Mouse (Mus musculus) megakaryocyte progenitor cell, adult 5-6 weeks (primary cell): ENCODE data around the gene Nrip1. TPM values are rescaled to one million over a fixed set of nuclear protein-coding genes. Genes with fewer than 3 reads are reported as not detected.

ENCODE experiments used
- ATAC-seq: replicated peaks from 2 replicates; pipeline ENCODE4 v1.8.0; 2016; ENCODE audit warnings: mild to moderate bottlenecking, moderate TSS enrichment, inconsistent platforms; ENCODE audit not compliant: poor library complexity
- total RNA-seq, 2 experiments: library from RNA; stranded (forward) in 1 of 2; stranded (reverse) in 1 of 2; fragments of 157-497, 149-512 nt in 1 of 2; fragments of 200-1000 nt in 1 of 2; gene quantifications; 2 replicates each; pipeline versions ENCODE4 v1.2.3 to v1.2.4; 2015 to 2017

Gene Nrip1
- total RNA-seq, 2 experiments from 2014 or later, result 11.0 to 24.2 TPM

- peak; percentile 38 for ATAC-seq
These were observed 1.3 kb downstream of the Nrip1 start for GRCm38 (mm10) chr16:76372045-76372940.

- ATAC-seq, result no peak
These were observed 2.1 kb downstream of the Nrip1 start for GRCm38 (mm10) chr16:76371614-76371917.

GRCm38 (mm10) chr16:76370716-76371613, 2.7 kb downstream of the Nrip1 start:
- ATAC-seq, result peak; percentile 12; the same call in 1 of the 2 replicates

GRCm38 (mm10) chr16:76370041-76370715, 3.4 kb downstream of the Nrip1 start:
- ATAC-seq, result peak; percentile 41

GRCm38 (mm10) chr16:76369236-76369635, 4.4 kb downstream of the Nrip1 start:
- no peak for ATAC-seq

- ATAC-seq, result no peak
These were observed 6.2 kb downstream of the Nrip1 start for GRCm38 (mm10) chr16:76367261-76367908.

- ATAC-seq, result peak; percentile 39
These were observed 7.7 kb downstream of the Nrip1 start for GRCm38 (mm10) chr16:76365790-76366406.

GRCm38 (mm10) chr16:76365237-76365636, 8.4 kb downstream of the Nrip1 start:
- ATAC-seq, result no peak

- peak; percentile 54 for ATAC-seq
These were observed 10.0 kb downstream of the Nrip1 start for GRCm38 (mm10) chr16:76363641-76364040.

GRCm38 (mm10) chr16:76362982-76363381, 10.6 kb downstream of the Nrip1 start:
- peak; percentile 61 for ATAC-seq

- no peak for ATAC-seq
These were observed 13.2 kb downstream of the Nrip1 start for GRCm38 (mm10) chr16:76360441-76360840.

- ATAC-seq, result no peak
These were observed 14.9 kb downstream of the Nrip1 start for GRCm38 (mm10) chr16:76358757-76359156.

- no peak for ATAC-seq
These were observed 15.4 kb downstream of the Nrip1 start for GRCm38 (mm10) chr16:76358128-76358748.

- no peak for ATAC-seq
These were observed 16.5 kb downstream of the Nrip1 start for GRCm38 (mm10) chr16:76357155-76357554.

- peak; percentile 29 for ATAC-seq
These were observed 17.6 kb downstream of the Nrip1 start for GRCm38 (mm10) chr16:76355947-76356550.

- ATAC-seq, result 0 out of 2 replicates have a peak, but pooled peaks have one; percentile 29
These were observed 18.4 kb downstream of the Nrip1 start for GRCm38 (mm10) chr16:76355267-76355666.

GRCm38 (mm10) chr16:76354841-76355240, 18.8 kb downstream of the Nrip1 start:
- ATAC-seq, result peak; percentile 72

GRCm38 (mm10) chr16:76354289-76354688, 19.3 kb downstream of the Nrip1 start:
- no peak for ATAC-seq

GRCm38 (mm10) chr16:76350922-76351321, 22.7 kb downstream of the Nrip1 start:
- no peak for ATAC-seq
